Mouse (Mus musculus) G1E (cell line): Measurements from ENCODE around the gene Ppp1r2.

Experiments used
- CTCF ChIP-seq: IDR thresholded peaks from 2 replicates; pipeline ENCODE4 v1.5.1; 2012; ENCODE audit warnings: low read depth, low read length, inconsistent platforms, mixed read lengths
- GATA1 ChIP-seq: IDR thresholded peaks from 2 replicates; pipeline ENCODE4 v1.6.1; 2012; ENCODE audit warnings: borderline replicate concordance, low read length, inconsistent platforms, mixed read lengths

GRCm38 (mm10) chr16:31233541-31234339 is 41.3 kb downstream of the Ppp1r2 start:
- TF ChIP-seq GATA1, result no peak
- no peak for TF ChIP-seq CTCF
